Mouse (Mus musculus) MEL (cell line): ENCODE measurements around the gene Sh3rf3.

Experiments
- BHLHE40 ChIP-seq: IDR thresholded peaks from 2 replicates; pipeline ENCODE4 v1.6.1; 2012; ENCODE audit warnings: low read depth, mild to moderate bottlenecking, inconsistent platforms, low read length, improper control_type of control experiment, borderline replicate concordance
- CTCF ChIP-seq, 3 experiments: IDR thresholded peaks in 2 of 3; conservative IDR thresholded peaks in 1 of 3; 2 replicates each; pipeline ENCODE4 v1.5.1; 2011 to 2012; ENCODE audit warnings: low read length in 3 of 3, low read depth in 2 of 3, mild to moderate bottlenecking in 2 of 3, improper control_type of control experiment in 1 of 3, inconsistent platforms in 1 of 3, mixed read lengths in 1 of 3, moderate library complexity in 1 of 3; ENCODE audit not compliant: control insufficient read depth in 1 of 3, insufficient read depth in 1 of 3, poor library complexity in 1 of 3, severe bottlenecking in 1 of 3
- GABPA ChIP-seq: IDR thresholded peaks from 2 replicates; pipeline ENCODE4 v1.6.1; 2012; ENCODE audit warnings: low read depth, mild to moderate bottlenecking, inconsistent platforms, low read length, improper control_type of control experiment, moderate library complexity
- GATA1 ChIP-seq: IDR thresholded peaks from 2 replicates; pipeline ENCODE4 v1.6.1; 2011; ENCODE audit warnings: low read depth, low read length, improper control_type of control experiment
- HCFC1 ChIP-seq: IDR thresholded peaks from 2 replicates; pipeline ENCODE4 v1.6.1; 2012; ENCODE audit warnings: low read depth, mild to moderate bottlenecking, inconsistent platforms, low read length, improper control_type of control experiment, moderate library complexity
- MAFK ChIP-seq: IDR thresholded peaks from 2 replicates; pipeline ENCODE4 v1.6.1; 2011; ENCODE audit warnings: low read depth, mild to moderate bottlenecking, low read length, improper control_type of control experiment, borderline replicate concordance
- MXI1 ChIP-seq: IDR thresholded peaks from 2 replicates; pipeline ENCODE4 v1.6.1; 2011; ENCODE audit warnings: mild to moderate bottlenecking, low read depth, low read length, improper control_type of control experiment
- NELFE ChIP-seq: IDR thresholded peaks from 2 replicates; pipeline ENCODE4 v1.6.1; 2011; ENCODE audit warnings: low read depth, low read length, improper control_type of control experiment
- POLR2A ChIP-seq, 2 experiments: IDR thresholded peaks; 2 replicates each; pipeline ENCODE4 v1.6.1; 2011 to 2012; ENCODE audit warnings: low read length in 2 of 2, mild to moderate bottlenecking in 2 of 2, control low read depth in 1 of 2, improper control_type of control experiment in 1 of 2, low read depth in 1 of 2, moderate library complexity in 1 of 2; ENCODE audit not compliant: control insufficient read depth in 1 of 2, insufficient read depth in 1 of 2, poor library complexity in 1 of 2
- POLR2AphosphoS5 ChIP-seq: IDR thresholded peaks from 2 replicates; pipeline ENCODE4 v1.6.1; 2012; ENCODE audit warnings: low read depth, borderline replicate concordance, mild to moderate bottlenecking, inconsistent platforms, low read length, moderate library complexity, mixed read lengths
- RCOR1 ChIP-seq: IDR thresholded peaks from 2 replicates; pipeline ENCODE4 v1.6.1; 2012; ENCODE audit warnings: low read depth, mild to moderate bottlenecking, inconsistent platforms, low read length, improper control_type of control experiment
- ZC3H11A ChIP-seq: IDR thresholded peaks from 2 replicates; pipeline ENCODE4 v1.6.1; 2012; ENCODE audit warnings: low read depth, mild to moderate bottlenecking, inconsistent platforms, low read length, improper control_type of control experiment

DNA sequence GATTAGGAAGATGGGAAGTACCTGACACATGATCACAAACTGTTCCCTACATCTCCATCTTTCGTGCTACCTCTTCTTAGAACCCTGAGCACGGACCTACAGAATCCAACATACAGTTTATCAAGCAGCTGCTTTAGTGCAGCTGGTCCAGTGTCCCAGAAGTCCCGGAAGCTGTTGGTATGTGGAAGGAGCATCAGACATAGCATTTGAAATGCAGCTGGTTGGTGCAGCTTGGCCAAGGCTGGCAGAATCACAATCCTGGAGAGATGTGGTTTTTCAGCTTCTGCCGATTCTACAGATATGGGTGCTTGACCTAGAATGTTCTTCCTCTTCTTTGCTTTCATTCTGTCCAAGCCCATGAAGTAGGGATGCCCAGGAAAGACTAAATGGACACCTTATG lies 64.7 kb downstream of the Sh3rf3 start:
- TF ChIP-seq RCOR1: no peak
- TF ChIP-seq HCFC1: no peak
- TF ChIP-seq POLR2A (IDR thresholded peaks at IDR 0.05; ENCODE audit: control insufficient read depth in 1 of 2, insufficient read depth in 1 of 2, low read depth in 1 of 2, low read length in 2 of 2, poor library complexity in 1 of 2): no peak
- TF ChIP-seq CTCF (IDR thresholded peaks at IDR 0.05 in 2 of 3, conservative IDR thresholded peaks at IDR 0.05 in 1 of 3; ENCODE audit: control insufficient read depth in 1 of 3, insufficient read depth in 1 of 3, low read depth in 2 of 3, low read length in 3 of 3, poor library complexity in 1 of 3, severe bottlenecking in 1 of 3): no peak
- TF ChIP-seq NELFE: no peak
- no peak for TF ChIP-seq GATA1
- TF ChIP-seq GABPA: no peak
- TF ChIP-seq MAFK: no peak
- no peak for TF ChIP-seq ZC3H11A
- TF ChIP-seq MXI1: no peak
- TF ChIP-seq BHLHE40: no peak
- TF ChIP-seq POLR2AphosphoS5: no peak
